Mouse (Mus musculus) limb, embryonic 15.5 days (tissue): Measurements from ENCODE around the gene Id4. TPM values are rescaled to one million over a fixed set of nuclear protein-coding genes. Genes with fewer than 3 reads are reported as not detected.

Experiments used
- ATAC-seq: fragments of 200-750 bp; cut with Nextera tagmentation; 2 replicates; pipeline ENCODE4 v1.8.0; 2017; ENCODE audit warnings: low read depth, moderate TSS enrichment; ENCODE audit not compliant: insufficient number of reproducible peaks, low FRiP score, low TSS enrichment
- H3K27ac ChIP-seq: fragments of 300-500 bp; sonication (generic); 2 replicates; pipeline ENCODE4 v1.5.1; 2015; ENCODE audit warnings: moderate library complexity, mild to moderate bottlenecking, inconsistent platforms
- H3K27me3 ChIP-seq: fragments of 300-500 bp; sonication (generic); 2 replicates; pipeline ENCODE4 v1.6.1; 2015; ENCODE audit warnings: inconsistent platforms
- H3K36me3 ChIP-seq: fragments of 300-500 bp; sonication (generic); 2 replicates; pipeline ENCODE4 v1.6.1; 2015; ENCODE audit warnings: inconsistent platforms
- H3K4me1 ChIP-seq: fragments of 300-500 bp; sonication (generic); 2 replicates; pipeline ENCODE4 v1.6.1; 2015; ENCODE audit warnings: inconsistent platforms
- H3K4me2 ChIP-seq: fragments of 300-500 bp; sonication (generic); 2 replicates; pipeline ENCODE4 v1.6.1; 2015; ENCODE audit warnings: mild to moderate bottlenecking, inconsistent platforms
- H3K4me3 ChIP-seq: fragments of 300-500 bp; sonication (generic); 2 replicates; pipeline ENCODE4 v1.5.1; 2015; ENCODE audit warnings: mild to moderate bottlenecking, inconsistent platforms
- H3K9ac ChIP-seq: fragments of 300-500 bp; sonication (generic); 2 replicates; pipeline ENCODE4 v1.6.1; 2015; ENCODE audit warnings: inconsistent platforms
- H3K9me3 ChIP-seq: fragments of 300-500 bp; sonication (generic); 2 replicates; pipeline ENCODE4 v1.6.1; 2016; ENCODE audit warnings: inconsistent platforms
- WGBS: fragments of 180-500 bp; shearing (Covaris S2); methylation state at CpG from one replicate; pipeline ENCODE4 v1.1.7; 2015; 5-methylcytosine and 5-hydroxymethylcytosine counted together
- polyA plus RNA-seq: library from polyadenylated mRNA; unstranded; fragments of >200 nt; fragmentation: Nextera tagmentation; extraction: Ambion mirVana; gene quantifications from 2 replicates; pipeline ENCODE4 v1.2.1, GENCODE M21; 2015

Id4 gene
- 9.6 and 13.4 TPM in 2 replicates for polyA plus RNA-seq

- ATAC-seq: peak; percentile 96
- H3K4me3 ChIP-seq: peak within 1 kb of the TSS; percentile 77
- no peaks in the 10 kb centered on the region for H3K36me3 ChIP-seq
- H3K9ac ChIP-seq: peak within 1 kb of the TSS; percentile 82
- H3K4me1 ChIP-seq: peaks cover 11% of the 10 kb centered on the region
- H3K9me3 ChIP-seq: no peaks in the 10 kb centered on the region
- H3K27ac ChIP-seq: peak within 1 kb of the TSS; percentile 93
- under 1% methylated on average over 50 of the region's 52 CpGs for WGBS
- peak within 1 kb of the TSS; percentile 92 for H3K4me2 ChIP-seq
- H3K27me3 ChIP-seq: no peaks in the 10 kb centered on the region
Observed at GRCm38 (mm10) chr13:48260690-48261278, at the start of gene Id4. TSS of gene Id4 (plus strand) at chr13:48261228.

GRCm38 (mm10) chr13:48227136-48227535, 33.9 kb upstream of the Id4 start:
- H3K36me3 ChIP-seq: no peaks in the 10 kb centered on the region
- no peaks in the 10 kb centered on the region for H3K9me3 ChIP-seq
- no peaks in the 10 kb centered on the region for H3K27me3 ChIP-seq
- peak overlapping the region; percentile 18; the same call in 1 of the 2 replicates for H3K27ac ChIP-seq
- WGBS: 33% methylated on average over 8 of the region's 8 CpGs
- H3K9ac ChIP-seq: no peak overlapping the region
- 0 out of 2 replicates have a peak overlapping the region, but pooled peaks have one; percentile 3 for H3K4me3 ChIP-seq
- ATAC-seq: no peak
- H3K4me2 ChIP-seq: peak overlapping the region; percentile 36
- peaks cover 16% of the 10 kb centered on the region for H3K4me1 ChIP-seq

- Histone ChIP-seq H3K27me3 (no peaks in the 10 kb centered on the region), H3K9ac (peak overlapping the region; percentile 28; the same call in 1 of the 2 replicates), H3K4me1 (peaks cover 16% of the 10 kb centered on the region), H3K4me2 (peak overlapping the region; percentile 67), H3K27ac (peak overlapping the region; percentile 91), H3K36me3 (no peaks in the 10 kb centered on the region), H3K4me3 (peak overlapping the region; percentile 40), H3K9me3 (no peaks in the 10 kb centered on the region)
- under 1% methylated on average over 37 of the region's 38 CpGs for WGBS
- ATAC-seq: peak; percentile 97
Observed at GRCm38 (mm10) chr13:48227712-48228111, 33.3 kb upstream of the Id4 start.

DNA sequence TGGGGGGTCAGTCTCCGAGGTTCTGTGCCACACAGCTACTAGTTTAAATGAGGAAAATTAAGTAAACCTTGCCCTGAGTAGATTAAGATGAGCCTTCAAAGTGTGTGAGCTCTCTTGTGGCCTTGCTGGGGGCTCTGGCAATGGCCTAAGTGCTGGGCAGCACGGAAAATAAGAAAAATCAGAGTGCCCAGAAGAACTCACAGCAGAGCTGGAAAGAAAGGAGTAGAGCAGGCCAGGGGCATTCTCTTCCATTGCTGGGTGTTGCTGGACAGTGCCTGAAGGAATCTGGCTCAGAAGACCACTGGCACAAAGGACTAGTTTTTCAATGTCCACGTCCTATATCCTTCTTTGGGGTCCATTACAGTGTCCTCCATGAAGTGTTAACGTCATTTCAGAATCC, 32.9 kb upstream of the Id4 start:
- Histone ChIP-seq H3K4me3 (peak overlapping the region; percentile 40), H3K9me3 (no peaks in the 10 kb centered on the region), H3K9ac (peak overlapping the region; percentile 28; the same call in 1 of the 2 replicates), H3K36me3 (no peaks in the 10 kb centered on the region), H3K27me3 (no peaks in the 10 kb centered on the region), H3K4me2 (peak overlapping the region; percentile 67), H3K27ac (peak overlapping the region; percentile 91), H3K4me1 (peaks cover 16% of the 10 kb centered on the region)
- WGBS: 17% methylated on average over 4 of the region's 4 CpGs
- no peak for ATAC-seq

DNA sequence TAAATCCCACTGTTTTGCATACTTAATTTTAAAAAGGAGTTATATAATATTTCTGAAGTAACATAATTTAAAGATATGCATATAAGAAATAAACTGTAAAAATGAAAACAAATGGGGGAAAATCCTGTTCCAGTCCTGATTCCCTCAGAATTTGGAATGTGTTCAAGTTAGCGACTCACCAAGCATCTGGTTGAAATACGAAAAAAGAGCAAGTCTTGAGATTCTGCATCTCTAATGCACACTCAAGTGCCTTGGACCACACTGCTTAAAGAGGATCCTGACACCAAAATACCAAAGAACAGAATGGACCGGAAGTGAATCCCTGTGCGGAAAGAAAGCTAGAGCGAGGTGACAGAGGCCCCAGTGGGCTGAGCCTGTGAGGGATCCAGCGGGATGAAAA, 30.0 kb upstream of the Id4 start:
- Histone ChIP-seq H3K9me3 (no peaks in the 10 kb centered on the region), H3K27me3 (no peaks in the 10 kb centered on the region), H3K27ac (0 out of 2 replicates have a peak overlapping the region, but pooled peaks have one; percentile 38), H3K9ac (no peak overlapping the region), H3K4me3 (no peak overlapping the region), H3K4me1 (peaks cover 16% of the 10 kb centered on the region), H3K36me3 (no peaks in the 10 kb centered on the region), H3K4me2 (no peak overlapping the region)
- 56% methylated on average over 6 of the region's 6 CpGs for WGBS
- ATAC-seq: no peak

DNA sequence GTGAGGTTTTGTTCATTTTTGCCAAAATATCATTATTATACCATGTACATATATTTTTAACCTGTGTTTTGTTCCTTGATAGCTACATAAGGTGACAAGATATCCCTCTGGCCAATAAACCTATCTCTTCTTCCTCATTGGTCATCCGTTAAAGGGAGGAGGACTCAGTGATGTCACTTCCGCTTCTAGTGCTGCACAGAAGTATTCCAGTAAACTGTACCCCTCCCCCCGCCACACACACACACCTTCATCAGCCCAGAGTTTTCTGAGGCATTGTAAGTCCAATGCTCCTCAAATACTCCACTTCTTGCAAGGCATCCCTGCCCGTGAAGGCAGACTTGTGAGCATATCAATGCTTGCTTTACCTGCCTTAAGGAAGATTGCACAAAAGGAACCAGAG, 24.6 kb upstream of the Id4 start:
- 74% methylated on average over 4 of the region's 4 CpGs for WGBS
- H3K36me3 ChIP-seq: no peaks in the 10 kb centered on the region
- no peaks in the 10 kb centered on the region for H3K9me3 ChIP-seq
- H3K27ac ChIP-seq: no peak overlapping the region
- H3K27me3 ChIP-seq: 0 out of 2 replicates have a peak, but pooled peaks cover 4% of the 10 kb centered on the region
- H3K4me2 ChIP-seq: no peak overlapping the region
- H3K9ac ChIP-seq: no peak overlapping the region
- H3K4me1 ChIP-seq: no peaks in the 10 kb centered on the region
- no peak for ATAC-seq
- no peak overlapping the region for H3K4me3 ChIP-seq

DNA sequence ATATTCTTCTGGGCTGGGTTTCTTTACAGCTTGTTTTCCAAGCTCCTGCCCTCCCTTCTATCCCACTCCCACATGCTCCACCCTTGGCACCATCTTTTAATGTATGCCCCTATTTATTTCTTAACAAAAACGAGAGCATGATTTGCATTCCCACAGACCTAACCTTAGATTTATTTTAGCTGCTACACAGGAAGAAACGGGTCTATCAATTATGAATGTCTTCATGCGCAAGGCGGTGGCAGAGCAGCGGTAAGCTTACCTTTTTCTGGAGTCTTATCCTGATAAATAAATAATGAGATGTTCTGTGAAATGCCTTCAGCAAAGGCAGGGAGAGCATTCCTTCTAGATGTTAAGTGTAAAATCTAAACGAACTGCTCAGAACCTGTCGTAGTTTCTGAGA, 24.2 kb upstream of the Id4 start:
- H3K27ac ChIP-seq: no peak overlapping the region
- 66% methylated on average over 7 of the region's 7 CpGs for WGBS
- 0 out of 2 replicates have a peak, but pooled peaks cover 4% of the 10 kb centered on the region for H3K27me3 ChIP-seq
- H3K4me1 ChIP-seq: no peaks in the 10 kb centered on the region
- H3K36me3 ChIP-seq: no peaks in the 10 kb centered on the region
- H3K4me3 ChIP-seq: no peak overlapping the region
- no peak overlapping the region for H3K9ac ChIP-seq
- H3K9me3 ChIP-seq: no peaks in the 10 kb centered on the region
- H3K4me2 ChIP-seq: no peak overlapping the region
- no peak for ATAC-seq

DNA sequence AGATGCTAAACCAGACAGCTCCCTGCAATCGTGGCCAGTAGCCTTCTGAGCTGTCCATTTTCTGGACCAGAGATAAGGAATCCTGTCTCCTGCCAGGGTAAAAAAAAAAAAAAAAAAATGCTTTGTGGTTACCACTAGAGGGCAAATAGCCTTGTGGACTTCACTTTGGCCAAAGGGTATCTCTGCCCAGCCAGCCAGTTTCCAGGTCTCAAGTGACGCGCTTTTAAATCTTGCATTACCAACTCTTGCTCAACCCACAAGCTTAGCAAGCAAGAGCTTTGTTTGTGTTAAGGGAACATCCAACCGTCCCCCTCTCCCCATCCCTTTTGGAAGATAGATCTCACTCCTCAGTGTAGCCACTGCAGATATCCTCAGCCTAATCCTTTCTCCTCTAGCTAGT, 23.5 kb upstream of the Id4 start:
- H3K4me1 ChIP-seq: no peaks in the 10 kb centered on the region
- H3K4me2 ChIP-seq: no peak overlapping the region
- 0 out of 2 replicates have a peak, but pooled peaks cover 4% of the 10 kb centered on the region for H3K27me3 ChIP-seq
- no peaks in the 10 kb centered on the region for H3K9me3 ChIP-seq
- no peak overlapping the region for H3K4me3 ChIP-seq
- H3K27ac ChIP-seq: no peak overlapping the region
- H3K36me3 ChIP-seq: no peaks in the 10 kb centered on the region
- H3K9ac ChIP-seq: no peak overlapping the region
- no peak for ATAC-seq
- 22% methylated on average over 4 of the region's 4 CpGs for WGBS

DNA sequence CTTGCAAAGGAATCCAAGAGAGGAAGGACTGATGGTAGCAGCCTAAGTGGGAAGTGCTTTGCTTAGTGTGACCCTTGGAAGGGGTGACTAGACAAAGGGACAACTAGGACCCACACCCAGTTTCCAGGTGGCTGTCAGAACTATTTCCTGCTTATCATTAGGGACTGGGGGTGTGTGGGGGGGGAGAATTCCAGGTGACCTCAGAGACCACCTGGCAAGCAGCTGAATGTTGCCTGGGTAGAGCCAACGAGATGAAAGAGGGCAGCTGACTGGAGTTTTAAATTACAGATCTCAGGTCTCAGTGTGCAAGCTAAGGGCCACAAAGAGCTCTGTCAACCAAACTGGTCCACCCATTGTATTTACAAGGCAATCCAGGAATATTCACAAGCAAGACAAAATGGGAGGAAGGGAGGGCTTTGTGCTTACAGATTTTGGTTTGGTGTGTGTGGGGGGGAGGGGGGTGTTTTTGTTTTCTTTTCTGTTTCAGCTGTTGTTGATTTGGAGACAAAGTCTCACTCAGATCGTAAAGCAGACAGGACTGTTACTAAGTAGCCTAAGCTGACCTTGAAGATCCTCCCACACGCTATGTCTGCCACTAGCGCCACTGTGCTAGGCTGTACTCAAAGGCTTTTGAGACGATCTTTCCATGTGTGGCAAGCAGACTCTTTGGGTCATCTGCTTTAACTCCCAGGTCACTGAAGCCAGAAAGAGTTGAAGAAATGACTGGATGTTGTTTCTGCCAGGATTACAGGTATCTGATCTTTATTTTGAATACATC, 15.6 kb upstream of the Id4 start:
- H3K9me3 ChIP-seq: no peaks in the 10 kb centered on the region
- no peaks in the 10 kb centered on the region for H3K36me3 ChIP-seq
- H3K27ac ChIP-seq: no peak overlapping the region
- WGBS: 35% methylated on average over 5 of the region's 5 CpGs
- ATAC-seq: no peak
- H3K27me3 ChIP-seq: no peaks in the 10 kb centered on the region
- no peak overlapping the region for H3K9ac ChIP-seq
- H3K4me2 ChIP-seq: no peak overlapping the region
- H3K4me1 ChIP-seq: no peaks in the 10 kb centered on the region
- H3K4me3 ChIP-seq: no peak overlapping the region

DNA sequence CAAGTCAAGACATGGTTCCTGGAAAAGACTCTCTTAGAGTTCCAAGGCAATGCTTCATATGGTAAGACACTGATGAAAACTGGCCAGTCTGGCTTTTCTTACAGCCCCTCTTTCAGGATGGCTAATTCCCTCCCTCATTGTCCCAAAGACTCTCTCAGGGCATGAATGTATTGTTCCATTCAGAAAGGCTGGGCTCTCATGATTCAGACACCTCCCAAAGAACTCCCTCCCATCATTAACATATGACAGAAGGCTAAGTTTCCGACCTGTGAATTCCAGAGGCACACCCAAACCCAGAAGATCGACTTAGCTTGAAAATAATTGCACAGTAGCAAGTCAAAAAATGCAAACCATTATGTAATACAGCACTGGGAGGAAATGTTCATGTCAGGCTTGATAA, 8.5 kb upstream of the Id4 start:
- WGBS: 64% methylated on average over 2 of the region's 2 CpGs
- ATAC-seq: no peak

GRCm38 (mm10) chr13:48255026-48255425, 6.0 kb upstream of the Id4 start:
- Histone ChIP-seq H3K9me3 (no peaks in the 10 kb centered on the region), H3K4me1 (no peaks in the 10 kb centered on the region), H3K4me3 (no peak overlapping the region), H3K4me2 (no peak overlapping the region), H3K27me3 (no peaks in the 10 kb centered on the region), H3K36me3 (no peaks in the 10 kb centered on the region), H3K9ac (no peak overlapping the region), H3K27ac (no peak overlapping the region)
- no peak for ATAC-seq
- 88% methylated on average over 8 of the region's 8 CpGs for WGBS

More for the DNA sequence above, 8.5 kb upstream of the Id4 start:
- Histone ChIP-seq H3K27ac (no peak overlapping the region), H3K9me3 (no peaks in the 10 kb centered on the region), H3K4me1 (no peaks in the 10 kb centered on the region), H3K9ac (no peak overlapping the region), H3K4me3 (no peak overlapping the region), H3K36me3 (no peaks in the 10 kb centered on the region), H3K4me2 (no peak overlapping the region), H3K27me3 (no peaks in the 10 kb centered on the region)
